Mouse (Mus musculus) cerebellum, adult 2 months (tissue): ENCODE results near the gene Podxl.

Experiments
- CTCF ChIP-seq: fragments of 200-500 bp; IDR thresholded peaks from 2 replicates; pipeline ENCODE4 v1.5.1; 2011; ENCODE audit warnings: low read depth, mild to moderate bottlenecking, control low read depth, low read length, moderate library complexity, borderline replicate concordance; ENCODE audit not compliant: insufficient read depth
- POLR2A ChIP-seq: fragments of 200-500 bp; IDR thresholded peaks from 2 replicates; pipeline ENCODE4 v1.6.1; 2011; ENCODE audit warnings: low read length, control low read depth, borderline replicate concordance; ENCODE audit not compliant: insufficient read depth

DNA sequence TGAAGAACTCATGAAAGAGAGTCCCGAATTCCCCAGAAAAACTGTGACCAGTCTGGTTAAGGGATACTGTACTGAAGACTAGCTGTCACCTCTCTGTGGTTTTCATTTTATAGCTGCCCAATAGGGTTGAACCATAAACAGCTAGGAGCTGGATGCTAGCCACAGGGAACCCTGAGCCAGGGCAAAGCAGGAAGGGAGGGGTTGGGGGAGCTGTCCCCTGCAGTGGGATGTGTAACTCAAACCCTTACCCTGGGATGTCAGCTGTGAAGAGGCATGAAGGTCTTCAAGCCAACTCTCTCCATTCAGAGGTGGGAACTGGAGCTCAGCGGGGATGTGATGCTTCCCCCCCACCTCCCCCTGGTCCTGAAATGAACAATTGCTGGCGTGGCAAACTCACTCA lies 36.1 kb upstream of the Podxl start:
- TF ChIP-seq CTCF, result no peak
- TF ChIP-seq POLR2A, result no peak
